Mouse (Mus musculus) brown adipose tissue, adult 24 weeks (tissue): ENCODE measurements at regions not wholly inside any gene's neighbourhood (a gene's known extent, or its start where the extent isn't known, plus 50 kb on each side); places are given as distances from the start of the nearest gene placed in this dataset.

Experiments used
- H3K27ac ChIP-seq: fragments of 200-500 bp; replicated peaks from 2 replicates; pipeline ENCODE4 v1.5.1; 2012; ENCODE audit warnings: low read depth, mild to moderate bottlenecking, low read length
- H3K4me1 ChIP-seq: fragments of 200-500 bp; 2 replicates; pipeline ENCODE4 v1.6.1; 2012; ENCODE audit warnings: low read length, mixed read lengths; ENCODE audit not compliant: control insufficient read depth, insufficient read depth, insufficient read length
- H3K4me3 ChIP-seq: fragments of 200-500 bp; 2 replicates; pipeline ENCODE4 v1.5.1; 2012; ENCODE audit warnings: low read depth, mild to moderate bottlenecking, low read length, moderate library complexity; ENCODE audit not compliant: insufficient read depth

- Histone ChIP-seq H3K4me1 (peaks cover 14% of the 10 kb centered on the region; the same call in 1 of the 2 replicates), H3K4me3 (no peak overlapping the region), H3K27ac (0 out of 2 replicates have a peak overlapping the region, but pooled peaks have one; percentile 10)
Observed at GRCm38 (mm10) chr10:96330639-96331487, 194.5 kb downstream of the Gm5426 start.

GRCm38 (mm10) chr10:96332731-96333201 is 196.4 kb downstream of the Gm5426 start:
- Histone ChIP-seq H3K4me3 (no peak overlapping the region), H3K27ac (peak overlapping the region; percentile 98)

GRCm38 (mm10) chr10:96333224-96333623 is 196.8 kb downstream of the Gm5426 start:
- peaks cover 14% of the 10 kb centered on the region; the same call in 1 of the 2 replicates for H3K4me1 ChIP-seq
- H3K27ac ChIP-seq = peak overlapping the region; percentile 90
- no peak overlapping the region for H3K4me3 ChIP-seq

More at GRCm38 (mm10) chr10:96332731-96333201, 196.4 kb downstream of the Gm5426 start:
- H3K4me1 ChIP-seq = peaks cover 14% of the 10 kb centered on the region; the same call in 1 of the 2 replicates

DNA sequence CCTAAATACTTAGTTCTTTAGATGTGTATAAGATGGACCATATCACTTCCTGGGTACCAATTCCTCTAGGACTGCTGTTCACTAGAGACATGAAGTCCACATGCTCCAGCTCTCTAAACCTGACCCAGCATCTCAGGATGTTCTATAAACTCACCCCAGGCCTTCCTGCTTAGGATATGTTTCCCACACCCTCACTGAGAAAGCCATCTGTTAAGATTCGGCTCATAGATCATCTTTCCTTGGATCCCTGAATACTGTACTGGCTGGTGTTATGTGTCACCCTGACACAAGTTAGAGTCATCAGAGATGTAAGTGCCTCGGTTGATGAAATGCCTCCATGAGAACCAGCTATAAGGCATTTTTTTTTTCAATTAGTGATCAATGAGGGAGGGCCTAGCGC is 199.9 kb downstream of the Gm5426 start:
- Histone ChIP-seq H3K4me3 (no peak overlapping the region), H3K27ac (no peak overlapping the region), H3K4me1 (peaks cover 14% of the 10 kb centered on the region; the same call in 1 of the 2 replicates)

DNA sequence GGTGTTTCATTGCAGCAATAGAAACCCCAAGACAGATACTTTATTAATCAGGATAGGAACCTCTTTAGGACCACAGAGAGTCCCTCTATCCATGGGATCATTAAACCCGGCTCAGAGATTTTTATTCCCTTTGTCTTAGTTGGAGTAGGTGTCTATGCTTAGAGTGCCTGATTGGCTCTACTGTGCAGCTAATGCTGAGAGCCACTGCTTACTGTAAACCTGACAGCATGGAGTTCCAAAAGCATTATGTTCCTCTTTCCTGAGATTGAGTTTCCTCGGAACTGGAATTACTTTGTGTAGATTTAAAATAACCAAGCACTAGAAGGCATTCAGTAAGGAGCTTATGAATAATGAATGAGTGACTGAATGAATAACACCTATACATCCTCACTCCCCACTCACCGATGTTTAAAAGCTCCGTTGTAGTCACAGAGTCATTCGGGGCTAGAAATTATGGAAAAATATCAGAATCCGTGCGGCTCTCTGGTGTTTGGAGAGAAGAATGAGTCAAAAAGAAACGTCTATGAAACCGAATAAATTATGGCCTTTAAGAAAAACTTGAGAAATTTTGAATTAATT is 200.8 kb downstream of the Gm5426 start:
- Histone ChIP-seq H3K27ac (no peak overlapping the region), H3K4me3 (no peak overlapping the region), H3K4me1 (peaks cover 10% of the 10 kb centered on the region; the same call in 1 of the 2 replicates)

DNA sequence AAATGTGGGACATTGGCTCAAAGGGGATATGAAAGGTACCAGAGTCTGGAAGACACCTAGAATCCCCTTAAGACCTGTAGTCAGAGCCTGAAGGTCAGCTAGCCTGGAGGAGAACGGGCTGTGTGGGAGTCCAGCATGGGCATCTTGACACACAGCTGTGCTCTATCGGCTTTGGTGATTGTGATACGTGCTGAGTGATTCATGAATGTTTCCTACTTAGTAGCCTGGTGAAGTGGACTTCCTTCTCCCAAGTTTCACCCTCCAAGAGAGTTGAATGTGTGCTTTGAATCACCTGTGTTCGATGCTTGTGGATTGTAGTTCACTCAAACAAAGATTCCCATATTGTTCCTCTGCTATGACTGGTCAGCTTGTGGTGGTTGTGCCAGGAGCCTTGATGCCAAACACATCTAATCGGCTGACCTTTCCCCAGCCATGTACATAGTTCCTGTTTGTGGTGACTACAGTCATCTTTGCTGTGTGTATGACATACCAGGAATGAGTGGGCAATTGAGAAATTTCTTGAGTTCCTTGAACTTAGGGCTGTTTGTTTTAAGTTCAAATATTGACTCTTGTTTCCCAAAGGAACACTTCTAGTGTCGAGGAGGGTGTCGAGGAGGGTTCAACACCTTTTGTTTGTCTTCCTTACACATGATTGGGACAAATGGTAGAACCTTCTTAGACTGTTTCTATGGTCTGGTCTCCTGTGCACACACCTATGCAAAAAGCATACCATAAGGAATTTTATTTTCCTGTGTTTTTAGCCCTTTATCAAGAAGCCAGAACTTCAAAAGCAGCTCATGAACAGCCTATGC is 201.6 kb downstream of the Gm5426 start:
- Histone ChIP-seq H3K4me3 (no peak overlapping the region), H3K4me1 (peaks cover 6% of the 10 kb centered on the region; the same call in 1 of the 2 replicates), H3K27ac (no peak overlapping the region; the same call in 1 of the 2 replicates)

DNA sequence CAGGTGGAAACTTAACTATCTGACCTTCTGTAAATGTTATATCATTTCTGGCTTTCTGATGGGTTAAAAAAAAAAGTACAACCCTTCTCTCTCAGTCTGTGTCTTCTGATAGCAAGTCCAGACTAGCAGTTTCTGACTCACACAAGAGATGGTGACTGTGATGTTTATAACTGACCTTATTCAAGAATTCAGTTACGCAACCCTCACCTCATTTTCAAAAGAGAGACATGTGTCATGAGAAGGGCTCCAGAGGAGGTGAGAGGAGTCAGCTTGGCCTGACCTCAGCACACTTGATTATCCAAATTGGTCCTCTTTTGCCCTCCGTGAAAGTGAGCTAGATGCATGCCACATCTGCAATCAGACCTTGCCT is 202.2 kb downstream of the Gm5426 start:
- Histone ChIP-seq H3K4me3 (no peak overlapping the region), H3K27ac (no peak overlapping the region), H3K4me1 (peaks cover under 1% of the 10 kb centered on the region; the same call in 1 of the 2 replicates)

DNA sequence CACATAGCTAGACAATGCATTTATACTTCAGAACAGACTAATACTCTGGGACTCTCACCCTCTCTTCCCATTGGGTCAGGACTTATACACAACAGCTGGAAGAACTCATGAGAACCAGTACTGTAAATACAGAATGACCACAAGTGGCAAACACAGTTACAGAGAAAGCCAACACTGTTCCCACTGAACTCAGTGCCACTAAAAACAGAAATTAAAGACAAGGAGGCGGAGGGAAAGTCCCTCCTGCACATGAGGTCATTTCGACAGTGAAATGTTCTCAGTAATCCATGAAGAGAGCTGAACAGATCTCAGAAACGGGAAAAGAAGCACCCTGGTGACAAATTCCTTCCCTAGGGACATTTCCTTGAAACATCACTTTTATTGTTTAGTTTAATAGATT is 206.1 kb downstream of the Gm5426 start:
- Histone ChIP-seq H3K27ac (no peak overlapping the region), H3K4me3 (no peak overlapping the region), H3K4me1 (no peaks in the 10 kb centered on the region)

DNA sequence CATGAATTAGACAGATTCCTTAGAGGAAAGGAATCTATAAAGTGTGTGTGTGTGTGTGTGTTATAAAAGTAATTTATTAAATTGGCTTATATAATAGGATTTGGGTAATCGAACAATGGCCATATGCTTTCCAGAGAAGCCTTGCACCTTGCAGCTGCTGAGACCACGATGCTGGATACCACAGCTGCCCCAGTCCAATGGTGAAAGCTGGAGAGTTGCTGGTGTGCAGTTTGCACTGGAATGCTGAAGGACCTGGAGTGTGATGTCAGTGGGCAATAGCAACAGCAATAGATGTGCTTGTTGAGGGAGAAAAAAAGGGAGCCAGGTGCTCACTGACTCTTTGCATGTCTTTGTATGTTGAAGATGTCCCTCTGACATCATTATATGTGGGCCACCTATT is 207.3 kb downstream of the Gm5426 start:
- no peaks in the 10 kb centered on the region for H3K4me1 ChIP-seq
- no peak overlapping the region for H3K27ac ChIP-seq
- no peak overlapping the region for H3K4me3 ChIP-seq

GRCm38 (mm10) chr10:96350692-96351091 is 214.3 kb downstream of the Gm5426 start:
- no peak overlapping the region for H3K4me3 ChIP-seq
- no peak overlapping the region for H3K27ac ChIP-seq
- peaks cover 4% of the 10 kb centered on the region; the same call in 1 of the 2 replicates for H3K4me1 ChIP-seq

DNA sequence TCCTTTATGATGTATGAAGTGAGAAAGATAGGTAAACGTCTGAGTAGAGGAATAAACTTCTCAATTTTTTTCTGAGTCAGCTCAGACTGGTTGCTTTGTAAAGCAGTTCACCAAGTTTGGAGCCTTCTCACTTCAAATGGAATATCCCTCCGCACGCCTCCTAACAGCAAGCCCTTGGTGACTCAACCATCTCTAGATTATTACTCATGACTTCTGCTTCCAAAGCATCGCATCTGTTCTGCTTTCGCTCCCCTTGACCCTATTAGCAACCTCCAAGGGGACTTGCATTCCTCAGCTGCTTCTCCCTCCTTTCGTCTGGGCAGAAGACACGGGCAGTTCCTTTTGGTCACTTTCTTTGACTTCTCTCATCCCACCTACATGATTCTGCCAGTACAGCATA is 214.9 kb downstream of the Gm5426 start:
- no peak overlapping the region for H3K27ac ChIP-seq
- H3K4me1 ChIP-seq = peaks cover 4% of the 10 kb centered on the region; the same call in 1 of the 2 replicates

GRCm38 (mm10) chr10:96356980-96357624 is 220.7 kb downstream of the Gm5426 start:
- Histone ChIP-seq H3K27ac (no peak overlapping the region), H3K4me3 (no peak overlapping the region), H3K4me1 (no peaks in the 10 kb centered on the region; the same call in 1 of the 2 replicates)

More for the DNA sequence above, 214.9 kb downstream of the Gm5426 start:
- H3K4me3 ChIP-seq = no peak overlapping the region

- no peak overlapping the region for H3K27ac ChIP-seq
- H3K4me3 ChIP-seq = no peak overlapping the region
- no peaks in the 10 kb centered on the region; the same call in 1 of the 2 replicates for H3K4me1 ChIP-seq
Observed at GRCm38 (mm10) chr10:96357632-96358031, 221.2 kb downstream of the Gm5426 start.

DNA sequence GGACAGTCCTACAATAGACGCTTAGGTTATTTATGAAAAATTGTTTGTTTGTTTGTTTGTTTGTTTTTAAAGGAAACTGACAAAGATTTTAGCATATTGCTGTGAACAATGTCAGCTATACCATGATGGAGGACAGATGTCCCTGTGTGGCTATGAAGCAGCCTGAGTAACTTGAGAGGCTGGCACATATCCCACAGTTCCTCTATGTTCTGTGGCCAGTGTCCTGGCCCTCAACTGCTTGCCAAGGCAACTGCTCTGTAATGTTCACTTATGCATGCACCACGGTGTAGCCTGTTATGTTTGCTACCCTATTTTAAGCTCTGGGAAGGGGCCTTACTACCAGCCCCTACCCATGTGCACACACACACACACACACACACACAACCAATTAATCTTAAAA is 222.6 kb downstream of the Gm5426 start:
- H3K27ac ChIP-seq = no peak overlapping the region
- H3K4me1 ChIP-seq = no peaks in the 10 kb centered on the region; the same call in 1 of the 2 replicates

More for the DNA sequence above, 222.6 kb downstream of the Gm5426 start:
- no peak overlapping the region for H3K4me3 ChIP-seq
